Mouse (Mus musculus): ENCODE data around the gene Kcnk13. TPM values are rescaled to one million over a fixed set of nuclear protein-coding genes. Genes with fewer than 3 reads are reported as not detected.

Gene Kcnk13
- polyA plus RNA-seq, 1 experiment from 2014 or later = 0.41 TPM

DNA sequence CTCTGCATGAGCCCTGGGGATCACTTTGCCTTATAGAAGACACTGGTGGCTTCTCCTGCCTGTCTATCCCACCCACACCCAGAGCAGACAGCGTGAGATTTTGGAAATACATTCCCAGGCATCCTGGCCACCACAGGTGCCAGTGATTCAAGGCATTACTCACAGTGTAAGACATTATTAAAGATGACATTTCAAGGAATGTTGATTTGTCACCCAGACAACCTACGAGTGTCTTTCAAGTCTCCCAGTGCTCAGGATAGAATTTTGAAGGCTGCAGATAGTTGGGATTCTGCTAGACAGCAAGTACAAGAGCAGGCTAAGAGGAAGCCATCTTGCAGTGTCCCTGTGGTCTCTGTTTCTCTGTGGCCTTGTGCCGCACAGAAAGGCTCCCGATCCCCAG is 32.1 kb upstream of the Kcnk13 start:
- H3K9me3 ChIP-seq (replicated peaks; ENCODE audit: control insufficient read depth, low read length) = no peaks in the 10 kb centered on the region
- H3K36me3 ChIP-seq (replicated peaks; ENCODE audit: control insufficient read depth, insufficient read depth, low read depth, low read length) = peaks cover 3% of the 10 kb centered on the region
- H3K4me1 ChIP-seq (ENCODE audit: control insufficient read depth, insufficient read depth, low read length) = no peaks in the 10 kb centered on the region
- H3K9ac ChIP-seq (replicated peaks; ENCODE audit: low read length) = no peak overlapping the region
- no peaks in the 10 kb centered on the region for H3K27me3 ChIP-seq (ENCODE audit: control insufficient read depth, insufficient read depth, low read length)
- no peak overlapping the region for H3K4me2 ChIP-seq (ENCODE audit: low read depth, low read length)
- no peak overlapping the region for H3K27ac ChIP-seq (replicated peaks; ENCODE audit: low read depth, low read length)
- WGBS = 94% methylated on average over 4 of the region's 4 CpGs
- no peak for ATAC-seq (replicated peaks; ENCODE audit: insufficient number of reproducible peaks, low FRiP score, low TSS enrichment, low read depth)
- H3K4me3 ChIP-seq (ENCODE audit: low read depth, low read length) = no peak overlapping the region
- DNase-seq (ENCODE audit: low spot score) = no peak

DNA sequence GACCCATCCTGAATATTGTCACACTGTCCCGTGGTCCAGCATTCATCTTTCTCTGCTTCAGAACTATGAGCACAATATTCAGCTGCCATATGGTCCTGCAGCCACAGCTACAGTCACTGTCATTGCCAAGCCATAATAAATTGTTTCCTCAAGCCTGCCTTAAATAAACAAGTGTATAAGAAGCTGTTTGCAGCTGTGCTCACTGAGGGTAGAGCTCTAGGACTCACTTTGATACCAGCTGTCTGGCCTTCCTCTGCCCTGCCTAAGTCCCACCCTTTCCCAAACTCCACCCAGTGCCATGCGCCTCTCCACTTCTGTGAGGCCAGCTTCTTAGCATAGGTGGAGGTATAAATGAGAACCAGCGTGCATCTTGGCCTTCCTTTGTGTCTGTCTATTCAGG is 30.7 kb upstream of the Kcnk13 start:
- no peak for DNase-seq (ENCODE audit: low spot score)
- H3K4me2 ChIP-seq (ENCODE audit: low read depth, low read length) = no peak overlapping the region
- ATAC-seq (replicated peaks; ENCODE audit: insufficient number of reproducible peaks, low FRiP score, low TSS enrichment, low read depth) = no peak
- H3K4me3 ChIP-seq (ENCODE audit: low read depth, low read length) = no peak overlapping the region
- no peak overlapping the region for H3K27ac ChIP-seq (replicated peaks; ENCODE audit: low read depth, low read length)
- no peaks in the 10 kb centered on the region for H3K4me1 ChIP-seq (ENCODE audit: control insufficient read depth, insufficient read depth, low read length)
- peaks cover 3% of the 10 kb centered on the region for H3K36me3 ChIP-seq (replicated peaks; ENCODE audit: control insufficient read depth, insufficient read depth, low read depth, low read length)
- WGBS = 97% methylated on average over 3 of the region's 3 CpGs
- H3K27me3 ChIP-seq (ENCODE audit: control insufficient read depth, insufficient read depth, low read length) = no peaks in the 10 kb centered on the region
- no peak overlapping the region for H3K9ac ChIP-seq (replicated peaks; ENCODE audit: low read length)
- no peaks in the 10 kb centered on the region for H3K9me3 ChIP-seq (replicated peaks; ENCODE audit: control insufficient read depth, low read length)

DNA sequence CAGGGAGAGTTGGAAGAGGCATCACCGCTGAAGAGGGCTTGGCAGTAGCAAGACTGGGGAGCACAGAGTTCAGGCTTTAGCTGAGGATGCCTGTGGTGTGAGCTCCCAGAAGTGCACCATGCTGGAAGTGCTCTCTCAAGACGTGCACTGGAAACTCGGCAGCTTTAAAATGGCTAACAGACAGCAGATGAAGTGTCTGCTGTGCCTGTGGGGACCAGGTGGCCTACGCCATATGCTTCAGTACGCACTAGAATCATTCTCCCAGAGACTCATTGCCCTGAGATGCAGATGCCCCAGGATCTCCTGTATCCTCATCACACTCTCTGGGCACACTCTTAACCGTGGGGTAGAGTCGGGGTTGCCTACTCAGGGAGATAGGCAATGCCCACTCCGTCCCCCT is 28.9 kb upstream of the Kcnk13 start:
- WGBS = 91% methylated on average over 8 of the region's 8 CpGs
- no peaks in the 10 kb centered on the region; the same call in none of the 2 replicates for H3K36me3 ChIP-seq (replicated peaks; ENCODE audit: control insufficient read depth, insufficient read depth, low read depth, low read length)
- no peak for DNase-seq (ENCODE audit: low spot score)
- H3K9ac ChIP-seq (replicated peaks; ENCODE audit: low read length) = no peak overlapping the region
- H3K4me1 ChIP-seq (ENCODE audit: control insufficient read depth, insufficient read depth, low read length) = no peaks in the 10 kb centered on the region
- no peaks in the 10 kb centered on the region for H3K9me3 ChIP-seq (replicated peaks; ENCODE audit: control insufficient read depth, low read length)
- no peak overlapping the region for H3K4me2 ChIP-seq (ENCODE audit: low read depth, low read length)
- no peak for ATAC-seq (replicated peaks; ENCODE audit: insufficient number of reproducible peaks, low FRiP score, low TSS enrichment, low read depth)
- H3K4me3 ChIP-seq (ENCODE audit: low read depth, low read length) = no peak overlapping the region
- H3K27ac ChIP-seq (replicated peaks; ENCODE audit: low read depth, low read length) = no peak overlapping the region
- H3K27me3 ChIP-seq (ENCODE audit: control insufficient read depth, insufficient read depth, low read length) = no peaks in the 10 kb centered on the region

DNA sequence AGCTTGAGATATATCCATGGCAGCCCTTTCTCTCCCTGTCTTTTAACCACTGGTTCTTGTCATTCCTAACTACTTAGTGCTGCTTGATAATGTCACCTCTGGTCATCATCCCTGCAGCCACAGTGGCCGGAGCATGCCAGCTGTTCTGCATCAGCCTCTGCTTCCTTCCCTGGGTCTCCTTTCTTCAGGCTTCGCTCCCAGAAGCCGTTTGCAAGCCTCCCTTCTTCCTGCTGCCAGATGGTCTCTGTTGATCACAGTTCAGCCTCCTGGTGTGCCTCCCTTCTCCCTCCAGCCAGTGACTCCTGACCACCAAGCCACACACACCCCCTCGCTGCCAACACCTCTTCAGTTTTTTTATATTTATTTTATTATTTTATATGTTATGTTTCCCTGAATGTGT is 25.8 kb upstream of the Kcnk13 start:
- Histone ChIP-seq H3K27ac (replicated peaks; ENCODE audit: low read depth, low read length) (no peak overlapping the region), H3K36me3 (replicated peaks; ENCODE audit: control insufficient read depth, insufficient read depth, low read depth, low read length) (no peaks in the 10 kb centered on the region; the same call in 1 of the 2 replicates), H3K4me3 (ENCODE audit: low read depth, low read length) (no peak overlapping the region), H3K27me3 (ENCODE audit: control insufficient read depth, insufficient read depth, low read length) (no peaks in the 10 kb centered on the region), H3K4me2 (ENCODE audit: low read depth, low read length) (no peak overlapping the region), H3K9me3 (replicated peaks; ENCODE audit: control insufficient read depth, low read length) (no peaks in the 10 kb centered on the region), H3K9ac (replicated peaks; ENCODE audit: low read length) (no peak overlapping the region), H3K4me1 (ENCODE audit: control insufficient read depth, insufficient read depth, low read length) (no peaks in the 10 kb centered on the region)
- 59% methylated on average over 4 of the region's 4 CpGs for WGBS
- no peak for ATAC-seq (replicated peaks; ENCODE audit: insufficient number of reproducible peaks, low FRiP score, low TSS enrichment, low read depth)
- no peak for DNase-seq (ENCODE audit: low spot score)

DNA sequence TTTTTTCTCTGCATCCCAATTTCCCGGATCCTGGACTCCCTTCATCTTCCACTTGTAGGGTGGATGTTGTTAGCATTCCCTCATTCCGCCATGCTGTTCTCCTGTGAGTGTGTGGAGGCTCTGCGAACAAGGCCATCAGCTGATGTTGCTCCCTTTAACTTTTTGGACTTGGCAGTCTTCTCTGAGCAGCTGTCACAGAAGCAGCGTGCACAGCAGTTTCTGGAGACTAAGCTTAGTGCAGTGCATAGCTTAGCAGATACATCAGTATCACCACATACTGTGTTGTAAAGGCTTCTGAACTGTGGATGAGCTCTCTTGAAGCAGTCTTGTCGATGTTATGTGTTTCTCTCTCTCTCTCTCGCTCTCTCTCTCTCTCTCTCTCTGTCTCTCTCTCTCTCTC is 25.1 kb upstream of the Kcnk13 start:
- Histone ChIP-seq H3K4me3 (ENCODE audit: low read depth, low read length) (no peak overlapping the region), H3K36me3 (replicated peaks; ENCODE audit: control insufficient read depth, insufficient read depth, low read depth, low read length) (no peaks in the 10 kb centered on the region; the same call in 1 of the 2 replicates), H3K9me3 (replicated peaks; ENCODE audit: control insufficient read depth, low read length) (no peaks in the 10 kb centered on the region), H3K27me3 (ENCODE audit: control insufficient read depth, insufficient read depth, low read length) (no peaks in the 10 kb centered on the region), H3K9ac (replicated peaks; ENCODE audit: low read length) (no peak overlapping the region), H3K4me1 (ENCODE audit: control insufficient read depth, insufficient read depth, low read length) (no peaks in the 10 kb centered on the region), H3K27ac (replicated peaks; ENCODE audit: low read depth, low read length) (no peak overlapping the region), H3K4me2 (ENCODE audit: low read depth, low read length) (no peak overlapping the region)
- WGBS = 92% methylated on average over 6 of the region's 6 CpGs
- DNase-seq (ENCODE audit: low spot score) (no peak), ATAC-seq (replicated peaks; ENCODE audit: insufficient number of reproducible peaks, low FRiP score, low TSS enrichment, low read depth) (no peak)

DNA sequence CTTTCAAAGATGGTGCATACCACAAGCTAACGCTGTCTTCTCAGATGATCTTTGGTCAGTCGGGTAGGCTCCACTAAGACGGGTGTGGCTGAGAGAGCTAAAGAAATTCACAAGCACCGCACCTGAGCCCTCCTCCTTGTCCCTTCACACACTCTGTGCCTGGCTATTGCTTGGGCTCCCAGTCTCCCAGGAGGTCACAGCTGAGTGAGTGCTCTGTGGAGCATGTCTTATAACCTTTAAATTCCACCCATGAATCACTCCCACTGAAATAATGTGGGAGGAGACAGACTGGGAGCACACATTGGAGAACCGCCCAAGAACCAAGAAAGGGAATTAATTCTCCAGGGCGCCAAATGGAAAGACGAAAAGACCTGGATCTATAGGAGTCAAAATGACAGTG is 23.6 kb upstream of the Kcnk13 start:
- no peak for DNase-seq (ENCODE audit: low spot score)
- Histone ChIP-seq H3K4me3 (ENCODE audit: low read depth, low read length) (no peak overlapping the region), H3K27me3 (ENCODE audit: control insufficient read depth, insufficient read depth, low read length) (no peaks in the 10 kb centered on the region), H3K4me1 (ENCODE audit: control insufficient read depth, insufficient read depth, low read length) (no peaks in the 10 kb centered on the region), H3K4me2 (ENCODE audit: low read depth, low read length) (no peak overlapping the region), H3K27ac (replicated peaks; ENCODE audit: low read depth, low read length) (no peak overlapping the region), H3K9ac (replicated peaks; ENCODE audit: low read length) (no peak overlapping the region), H3K36me3 (replicated peaks; ENCODE audit: control insufficient read depth, insufficient read depth, low read depth, low read length) (no peaks in the 10 kb centered on the region), H3K9me3 (replicated peaks; ENCODE audit: control insufficient read depth, low read length) (no peaks in the 10 kb centered on the region)
- WGBS = 92% methylated on average over 7 of the region's 7 CpGs
- ATAC-seq (replicated peaks; ENCODE audit: insufficient number of reproducible peaks, low FRiP score, low TSS enrichment, low read depth) = no peak

- Histone ChIP-seq H3K4me3 (ENCODE audit: low read depth, low read length) (no peak overlapping the region), H3K36me3 (replicated peaks; ENCODE audit: control insufficient read depth, insufficient read depth, low read depth, low read length) (no peaks in the 10 kb centered on the region), H3K9me3 (replicated peaks; ENCODE audit: control insufficient read depth, low read length) (no peaks in the 10 kb centered on the region), H3K27ac (replicated peaks; ENCODE audit: low read depth, low read length) (no peak overlapping the region), H3K27me3 (ENCODE audit: control insufficient read depth, insufficient read depth, low read length) (no peaks in the 10 kb centered on the region), H3K4me2 (ENCODE audit: low read depth, low read length) (no peak overlapping the region), H3K4me1 (ENCODE audit: control insufficient read depth, insufficient read depth, low read length) (no peaks in the 10 kb centered on the region), H3K9ac (replicated peaks; ENCODE audit: low read length) (no peak overlapping the region)
- no peak for ATAC-seq (replicated peaks; ENCODE audit: insufficient number of reproducible peaks, low FRiP score, low TSS enrichment, low read depth)
- no peak for DNase-seq (ENCODE audit: low spot score)
- WGBS = 87% methylated on average over 8 of the region's 8 CpGs
Observed at GRCm38 (mm10) chr12:99942441-99942840, 21.9 kb upstream of the Kcnk13 start.

DNA sequence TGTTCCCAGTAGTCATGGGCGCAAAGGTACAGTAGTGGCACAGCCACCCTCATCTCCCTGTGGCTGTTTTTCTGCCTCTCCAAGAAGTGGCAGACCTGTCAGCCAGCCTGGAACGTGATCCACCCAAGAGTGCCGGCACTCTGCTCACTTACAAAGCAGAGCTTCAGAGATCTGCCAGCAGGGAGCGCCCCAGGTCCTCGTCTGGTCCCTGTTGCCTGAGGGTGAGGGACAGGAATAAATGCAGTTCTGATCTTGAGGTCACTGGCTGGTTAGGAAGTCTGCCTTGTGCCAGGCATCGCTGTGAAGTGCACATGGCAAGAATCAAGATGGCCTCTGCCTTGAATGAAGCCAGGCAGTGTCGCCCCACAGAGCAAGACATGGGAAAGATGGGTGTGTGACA is 11.4 kb upstream of the Kcnk13 start:
- ATAC-seq (replicated peaks; ENCODE audit: insufficient number of reproducible peaks, low FRiP score, low TSS enrichment, low read depth) = no peak; the same call in 1 of the 2 replicates
- no peak overlapping the region for H3K4me2 ChIP-seq (ENCODE audit: low read depth, low read length)
- no peaks in the 10 kb centered on the region for H3K4me1 ChIP-seq (ENCODE audit: control insufficient read depth, insufficient read depth, low read length)
- no peak overlapping the region for H3K9ac ChIP-seq (replicated peaks; ENCODE audit: low read length)
- no peaks in the 10 kb centered on the region for H3K27me3 ChIP-seq (ENCODE audit: control insufficient read depth, insufficient read depth, low read length)
- peak; percentile 64 for DNase-seq (ENCODE audit: low spot score)
- no peak overlapping the region for H3K27ac ChIP-seq (replicated peaks; ENCODE audit: low read depth, low read length)
- no peak overlapping the region for H3K4me3 ChIP-seq (ENCODE audit: low read depth, low read length)
- no peaks in the 10 kb centered on the region for H3K36me3 ChIP-seq (replicated peaks; ENCODE audit: control insufficient read depth, insufficient read depth, low read depth, low read length)
- no peaks in the 10 kb centered on the region for H3K9me3 ChIP-seq (replicated peaks; ENCODE audit: control insufficient read depth, low read length)
- 48% methylated on average over 7 of the region's 7 CpGs for WGBS

Measured in embryonic facial prominence, embryonic 11.5 days (tissue).